Mouse (Mus musculus): ENCODE data around the gene Evx1. TPM values are rescaled to one million over a fixed set of nuclear protein-coding genes. Genes with fewer than 3 reads are reported as not detected.

The Evx1 gene
- polyA plus RNA-seq, 1 experiment from 2014 or later: 0.12 TPM

- H3K9me3 ChIP-seq (ENCODE audit: control insufficient read depth, low read depth, low read length): no peaks in the 10 kb centered on the region
- H3K27me3 ChIP-seq (ENCODE audit: control insufficient read depth, insufficient read depth, low read length): peaks cover 28% of the 10 kb centered on the region
- no peak overlapping the region for H3K9ac ChIP-seq (replicated peaks; ENCODE audit: low read depth, low read length)
- H3K4me2 ChIP-seq (replicated peaks; ENCODE audit: low read depth, low read length): no peak overlapping the region
- 61% methylated on average over 3 of the region's 3 CpGs for WGBS
- H3K4me3 ChIP-seq (ENCODE audit: low read depth, low read length): no peak overlapping the region
- H3K27ac ChIP-seq (ENCODE audit: low read length): no peak overlapping the region
- H3K4me1 ChIP-seq (ENCODE audit: control insufficient read depth, insufficient read depth, low read length): no peaks in the 10 kb centered on the region
- no peak for ATAC-seq (ENCODE audit: insufficient number of reproducible peaks, insufficient read depth, low FRiP score, low read depth)
- H3K36me3 ChIP-seq (ENCODE audit: control insufficient read depth, insufficient read depth, low read length): no peaks in the 10 kb centered on the region
These were observed 9.9 kb upstream of the Evx1 start for GRCm38 (mm10) chr6:52303426-52303825.

DNA sequence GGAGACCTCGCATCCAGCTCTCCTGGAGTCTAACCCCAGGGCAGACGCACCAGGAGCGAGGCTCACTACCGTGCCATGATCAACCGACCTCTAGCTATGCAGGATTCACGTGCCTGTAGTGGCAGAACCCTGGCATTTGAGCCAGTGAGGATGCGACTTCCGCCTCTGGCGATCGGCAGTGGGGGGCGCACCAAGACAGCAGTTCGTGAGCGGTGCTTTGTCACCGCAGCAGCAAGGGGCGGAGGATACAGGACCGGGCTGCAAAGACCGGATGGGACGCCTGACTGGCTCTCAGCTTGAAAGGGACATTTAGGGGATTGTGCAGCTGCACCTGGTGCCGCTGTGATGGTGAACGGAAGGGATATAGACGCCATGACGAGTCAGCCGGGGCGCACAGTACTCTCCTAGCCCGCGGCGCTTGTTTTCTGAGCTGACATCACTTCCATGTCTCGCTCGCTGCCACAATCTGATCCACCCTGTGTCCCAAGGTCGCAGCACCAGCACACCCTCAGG is 7.4 kb upstream of the Evx1 start:
- Histone ChIP-seq H3K27me3 (ENCODE audit: control insufficient read depth, insufficient read depth, low read length) (peaks cover 45% of the 10 kb centered on the region), H3K27ac (ENCODE audit: low read length) (no peak overlapping the region), H3K9ac (replicated peaks; ENCODE audit: low read depth, low read length) (no peak overlapping the region; the same call in 1 of the 2 replicates), H3K4me3 (ENCODE audit: low read depth, low read length) (peak overlapping the region; percentile 31), H3K4me2 (replicated peaks; ENCODE audit: low read depth, low read length) (peak overlapping the region; percentile 53), H3K9me3 (ENCODE audit: control insufficient read depth, low read depth, low read length) (no peaks in the 10 kb centered on the region), H3K36me3 (ENCODE audit: control insufficient read depth, insufficient read depth, low read length) (no peaks in the 10 kb centered on the region), H3K4me1 (ENCODE audit: control insufficient read depth, insufficient read depth, low read length) (no peaks in the 10 kb centered on the region)
- ATAC-seq (ENCODE audit: insufficient number of reproducible peaks, insufficient read depth, low FRiP score, low read depth): no peak
- WGBS: 1% methylated on average over 30 of the region's 30 CpGs

DNA sequence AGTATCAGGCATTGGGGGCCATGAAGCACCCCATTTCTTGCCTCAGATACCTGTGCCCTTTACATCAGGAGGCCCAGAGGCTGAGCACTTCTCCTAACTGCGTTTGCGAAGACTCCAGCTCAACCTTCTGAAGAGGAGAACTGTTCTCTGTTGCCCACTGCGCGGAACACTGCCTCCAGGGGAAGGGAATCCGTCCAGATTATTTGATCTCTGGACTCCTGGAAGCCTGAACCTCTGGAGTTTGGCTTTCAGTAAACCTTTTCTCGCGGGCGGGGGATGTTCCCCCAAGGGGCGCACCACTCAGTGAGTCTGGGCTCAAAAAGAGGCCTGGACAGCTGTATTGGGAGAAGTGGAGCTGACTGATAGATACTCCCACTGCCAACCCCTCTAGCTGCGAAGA is 3.5 kb upstream of the Evx1 start:
- Histone ChIP-seq H3K9ac (replicated peaks; ENCODE audit: low read depth, low read length) (no peak overlapping the region), H3K27me3 (ENCODE audit: control insufficient read depth, insufficient read depth, low read length) (peaks cover 76% of the 10 kb centered on the region), H3K36me3 (ENCODE audit: control insufficient read depth, insufficient read depth, low read length) (no peaks in the 10 kb centered on the region), H3K4me2 (replicated peaks; ENCODE audit: low read depth, low read length) (no peak overlapping the region), H3K4me1 (ENCODE audit: control insufficient read depth, insufficient read depth, low read length) (no peaks in the 10 kb centered on the region), H3K27ac (ENCODE audit: low read length) (no peak overlapping the region), H3K9me3 (ENCODE audit: control insufficient read depth, low read depth, low read length) (no peaks in the 10 kb centered on the region), H3K4me3 (ENCODE audit: low read depth, low read length) (no peak overlapping the region)
- WGBS: 33% methylated on average over 10 of the region's 10 CpGs
- no peak for ATAC-seq (ENCODE audit: insufficient number of reproducible peaks, insufficient read depth, low FRiP score, low read depth)

GRCm38 (mm10) chr6:52310366-52310765 is 2.9 kb upstream of the Evx1 start:
- H3K36me3 ChIP-seq (ENCODE audit: control insufficient read depth, insufficient read depth, low read length): no peaks in the 10 kb centered on the region
- 1% methylated on average over 24 of the region's 24 CpGs for WGBS
- H3K27ac ChIP-seq (ENCODE audit: low read length): no peak overlapping the region
- no peak overlapping the region for H3K4me2 ChIP-seq (replicated peaks; ENCODE audit: low read depth, low read length)
- peaks cover 78% of the 10 kb centered on the region for H3K27me3 ChIP-seq (ENCODE audit: control insufficient read depth, insufficient read depth, low read length)
- H3K9me3 ChIP-seq (ENCODE audit: control insufficient read depth, low read depth, low read length): no peaks in the 10 kb centered on the region
- no peak overlapping the region for H3K4me3 ChIP-seq (ENCODE audit: low read depth, low read length)
- H3K4me1 ChIP-seq (ENCODE audit: control insufficient read depth, insufficient read depth, low read length): no peaks in the 10 kb centered on the region
- no peak for ATAC-seq (ENCODE audit: insufficient number of reproducible peaks, insufficient read depth, low FRiP score, low read depth)
- no peak overlapping the region for H3K9ac ChIP-seq (replicated peaks; ENCODE audit: low read depth, low read length)

DNA sequence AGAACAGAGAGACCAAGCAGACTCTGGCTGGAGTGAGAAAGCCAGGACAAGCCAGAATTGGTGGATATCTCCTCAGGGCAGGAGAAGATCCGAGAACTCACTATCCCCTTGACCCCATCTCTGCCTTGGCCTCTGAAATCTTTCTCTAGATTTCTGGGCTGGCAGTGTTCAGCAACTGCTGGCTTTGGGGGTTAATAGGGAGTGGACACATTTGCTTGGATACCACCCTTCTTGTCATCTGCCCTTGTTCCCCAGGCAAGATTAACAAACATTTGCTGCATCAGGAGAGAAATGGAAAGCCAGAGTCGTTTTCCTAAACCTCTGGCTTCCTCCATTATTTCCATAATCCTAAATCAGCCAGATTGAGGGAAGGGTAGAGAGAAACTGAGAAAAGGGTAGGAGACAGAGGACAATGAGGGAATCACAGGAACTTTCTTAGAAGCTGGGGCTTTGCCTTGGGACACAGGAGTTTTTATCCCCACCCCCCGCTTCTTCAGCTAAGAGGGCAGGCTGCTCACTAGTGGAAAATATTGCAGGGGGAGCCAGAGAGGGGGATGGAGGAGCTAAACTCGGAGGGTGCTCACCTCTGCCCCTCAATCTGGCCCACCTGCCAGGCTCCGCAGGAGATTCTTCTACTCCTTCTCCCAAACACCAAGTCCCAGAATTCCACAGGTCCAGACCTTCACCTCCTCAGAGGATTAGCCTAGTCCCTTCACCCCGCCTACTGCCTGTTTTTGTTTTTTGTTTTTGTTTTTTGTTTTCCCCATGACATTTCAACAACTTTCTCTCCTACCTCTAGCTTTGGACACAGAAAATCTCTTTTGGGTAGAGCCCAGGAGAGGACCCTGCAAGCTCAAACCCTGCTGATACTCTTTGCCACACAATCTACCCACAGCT is 1.4 kb upstream of the Evx1 start:
- Histone ChIP-seq H3K9ac (replicated peaks; ENCODE audit: low read depth, low read length) (no peak overlapping the region), H3K36me3 (ENCODE audit: control insufficient read depth, insufficient read depth, low read length) (no peaks in the 10 kb centered on the region), H3K27me3 (ENCODE audit: control insufficient read depth, insufficient read depth, low read length) (peaks cover 81% of the 10 kb centered on the region), H3K4me2 (replicated peaks; ENCODE audit: low read depth, low read length) (no peak overlapping the region), H3K4me1 (ENCODE audit: control insufficient read depth, insufficient read depth, low read length) (peaks cover 5% of the 10 kb centered on the region; the same call in 1 of the 2 replicates), H3K27ac (ENCODE audit: low read length) (no peak overlapping the region), H3K4me3 (ENCODE audit: low read depth, low read length) (no peak overlapping the region), H3K9me3 (ENCODE audit: control insufficient read depth, low read depth, low read length) (no peaks in the 10 kb centered on the region)
- whole genome bisulfite sequencing: 10% methylated on average over 6 of the region's 6 CpGs
- no peak for ATAC-seq (ENCODE audit: insufficient number of reproducible peaks, insufficient read depth, low FRiP score, low read depth)

DNA sequence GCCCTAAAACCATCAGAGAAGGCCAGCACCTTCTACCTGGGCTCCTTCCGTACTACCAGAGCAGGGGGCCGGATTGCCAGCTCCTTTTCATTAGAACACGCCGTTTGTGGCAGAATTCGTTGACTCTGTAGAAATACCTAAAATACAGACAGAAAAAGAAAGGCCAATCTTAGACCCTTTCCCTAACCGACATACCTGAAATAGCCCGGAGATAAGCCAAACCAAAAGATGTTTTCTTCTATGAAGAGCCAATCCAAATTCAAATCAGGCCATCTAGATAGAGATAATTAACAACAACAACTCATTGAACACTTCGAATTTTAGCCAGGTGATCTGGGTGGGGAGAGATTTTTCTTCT is 761 bp upstream of the Evx1 start:
- no peak overlapping the region for H3K4me3 ChIP-seq (ENCODE audit: low read depth, low read length)
- H3K9me3 ChIP-seq (ENCODE audit: control insufficient read depth, low read depth, low read length): no peaks in the 10 kb centered on the region
- no peak overlapping the region for H3K27ac ChIP-seq (ENCODE audit: low read length)
- peaks cover 5% of the 10 kb centered on the region; the same call in 1 of the 2 replicates for H3K4me1 ChIP-seq (ENCODE audit: control insufficient read depth, insufficient read depth, low read length)
- H3K4me2 ChIP-seq (replicated peaks; ENCODE audit: low read depth, low read length): no peak overlapping the region
- peaks cover 81% of the 10 kb centered on the region for H3K27me3 ChIP-seq (ENCODE audit: control insufficient read depth, insufficient read depth, low read length)
- WGBS: 8% methylated on average over 8 of the region's 8 CpGs
- no peak overlapping the region for H3K9ac ChIP-seq (replicated peaks; ENCODE audit: low read depth, low read length)
- no peaks in the 10 kb centered on the region for H3K36me3 ChIP-seq (ENCODE audit: control insufficient read depth, insufficient read depth, low read length)
- no peak for ATAC-seq (ENCODE audit: insufficient number of reproducible peaks, insufficient read depth, low FRiP score, low read depth)

- 0 out of 2 replicates have a peak overlapping the region, but pooled peaks have one; percentile 9 for H3K4me3 ChIP-seq (ENCODE audit: low read depth, low read length)
- peaks cover 5% of the 10 kb centered on the region; the same call in 1 of the 2 replicates for H3K4me1 ChIP-seq (ENCODE audit: control insufficient read depth, insufficient read depth, low read length)
- 2% methylated on average over 27 of the region's 27 CpGs for WGBS
- H3K27me3 ChIP-seq (ENCODE audit: control insufficient read depth, insufficient read depth, low read length): peaks cover 84% of the 10 kb centered on the region
- no peak overlapping the region for H3K9ac ChIP-seq (replicated peaks; ENCODE audit: low read depth, low read length)
- no peaks in the 10 kb centered on the region for H3K36me3 ChIP-seq (ENCODE audit: control insufficient read depth, insufficient read depth, low read length)
- no peak for ATAC-seq (ENCODE audit: insufficient number of reproducible peaks, insufficient read depth, low FRiP score, low read depth)
- H3K27ac ChIP-seq (ENCODE audit: low read length): no peak overlapping the region
- H3K4me2 ChIP-seq (replicated peaks; ENCODE audit: low read depth, low read length): no peak overlapping the region
- H3K9me3 ChIP-seq (ENCODE audit: control insufficient read depth, low read depth, low read length): no peaks in the 10 kb centered on the region
These were observed 1.2 kb downstream of the Evx1 start for GRCm38 (mm10) chr6:52314304-52315100.
